Mouse (Mus musculus): ENCODE measurements around the gene Gmppb.
A peak's percentile ranks its signal among the peaks of the same experiment; 100 is the strongest.

Gmppb gene

DNA sequence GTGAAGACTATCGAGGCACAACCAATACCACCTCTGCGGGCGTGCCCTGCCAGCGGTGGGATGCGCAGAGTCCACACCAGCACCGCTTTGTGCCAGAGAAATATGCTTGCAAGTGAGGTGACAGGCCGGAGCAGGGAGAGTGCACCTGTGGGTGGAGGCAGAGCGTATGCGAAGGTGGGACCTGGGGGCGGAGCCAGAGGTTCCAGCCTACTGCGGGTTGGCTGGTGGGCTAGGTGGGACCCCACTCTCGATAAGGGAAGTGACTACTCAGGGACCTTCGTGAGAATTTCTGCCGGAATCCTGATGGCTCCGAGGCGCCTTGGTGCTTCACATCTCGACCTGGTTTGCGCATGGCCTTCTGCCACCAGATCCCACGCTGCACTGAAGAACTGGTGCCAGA is 33.5 kb downstream of the Gmppb start:
- DNase-seq: peak; percentile 66

DNA sequence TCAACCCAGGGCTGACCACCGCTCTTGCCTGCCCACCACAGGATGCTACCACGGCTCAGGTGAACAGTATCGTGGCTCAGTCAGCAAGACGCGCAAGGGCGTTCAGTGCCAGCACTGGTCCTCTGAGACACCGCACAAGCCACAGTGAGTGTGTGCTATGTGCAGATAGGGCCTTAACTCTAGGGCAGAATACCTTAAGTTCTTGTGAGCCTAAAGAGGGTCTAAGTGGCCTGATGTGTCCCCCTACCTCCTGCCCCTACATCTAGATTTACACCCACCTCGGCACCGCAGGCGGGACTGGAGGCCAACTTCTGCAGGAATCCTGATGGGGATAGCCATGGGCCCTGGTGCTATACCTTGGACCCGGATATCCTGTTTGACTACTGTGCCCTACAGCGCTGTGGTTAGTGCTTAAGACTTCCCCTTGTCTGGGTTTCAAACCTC is 34.0 kb downstream of the Gmppb start, which contains the start of gene Rnf123:
TSS of gene Rnf123 (minus strand) at position 359 of the 444 bp plus-strand sequence.
- no peak for DNase-seq

DNA sequence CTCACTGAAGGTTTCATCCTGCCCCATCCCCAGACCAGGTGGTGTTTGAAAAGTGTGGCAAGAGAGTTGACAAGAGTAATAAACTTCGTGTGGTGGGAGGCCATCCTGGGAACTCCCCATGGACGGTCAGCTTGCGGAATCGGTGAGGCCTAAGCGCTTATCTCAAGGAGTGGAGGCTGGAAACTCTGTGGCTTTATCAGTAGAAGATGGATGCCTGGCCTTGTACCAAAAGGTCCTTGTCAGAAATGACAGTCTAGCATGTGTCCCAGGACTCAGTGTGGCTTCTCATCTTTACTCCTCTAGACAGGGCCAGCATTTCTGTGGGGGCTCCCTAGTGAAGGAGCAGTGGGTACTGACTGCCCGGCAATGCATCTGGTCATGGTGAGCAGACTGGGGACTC is 34.5 kb downstream of the Gmppb start:
- no peak for DNase-seq

DNA sequence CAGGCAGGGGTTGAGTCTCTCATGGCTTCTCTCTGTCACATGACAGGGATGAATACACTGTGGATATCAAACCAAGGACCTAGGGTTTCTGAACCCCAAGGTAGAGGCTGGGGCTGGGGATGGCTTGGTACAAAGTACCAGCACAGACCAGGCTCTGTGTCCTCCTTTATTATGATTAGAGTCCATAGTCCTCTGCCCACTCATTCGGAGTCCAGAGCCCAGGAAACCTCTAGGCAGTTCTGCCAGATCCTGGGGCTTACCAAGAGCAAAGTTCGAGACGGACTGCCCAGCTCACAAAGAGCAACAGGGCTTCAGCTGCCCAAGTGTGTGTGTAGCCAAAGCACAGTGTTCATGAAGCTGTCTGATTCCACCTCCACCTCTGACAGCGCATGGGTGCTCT is 36.2 kb downstream of the Gmppb start:
- no peak for DNase-seq

DNA sequence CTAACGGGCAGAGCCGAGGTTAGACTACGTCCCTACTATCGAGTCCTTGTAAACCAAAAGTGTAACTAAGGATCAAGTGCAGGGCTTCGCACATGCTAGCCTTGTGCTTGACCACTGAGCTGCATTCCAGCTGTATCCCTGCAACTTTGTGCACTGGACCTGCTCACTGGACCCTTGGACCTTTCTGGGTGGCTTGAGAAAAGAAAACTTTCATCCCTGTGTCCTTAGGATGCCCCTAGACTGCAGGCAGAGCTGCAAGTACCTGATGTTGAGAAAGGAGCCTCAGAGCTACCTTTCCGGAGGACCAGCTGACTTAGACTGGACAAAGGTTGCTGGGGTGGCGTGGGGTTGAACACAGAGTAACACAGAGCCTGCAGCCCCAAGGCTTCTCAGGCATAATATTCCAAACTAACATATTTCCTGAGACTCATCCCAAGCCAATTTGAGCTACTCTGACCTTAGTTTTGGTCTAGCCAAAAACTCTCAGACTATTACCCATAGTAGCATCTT is 41.6 kb downstream of the Gmppb start:
- no peak for DNase-seq

DNA sequence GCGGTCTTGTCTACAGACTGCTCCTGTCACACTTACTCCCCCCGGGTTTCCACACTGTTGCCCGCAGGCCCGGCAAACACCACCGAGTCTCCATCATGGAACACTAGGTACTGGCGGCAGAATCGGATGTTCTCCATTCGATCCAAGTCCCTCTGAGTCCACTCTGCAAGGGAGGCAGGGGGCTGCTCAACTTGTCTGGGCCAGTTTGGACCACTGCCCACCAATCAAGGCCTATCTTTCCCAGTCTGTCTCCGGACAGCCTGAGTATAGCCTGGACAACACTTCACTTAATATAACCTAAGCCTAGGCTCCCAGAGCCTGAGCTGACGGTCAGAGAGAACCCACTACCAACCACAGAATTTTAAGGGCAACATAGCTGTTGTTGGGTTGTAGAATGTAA is 44.5 kb downstream of the Gmppb start:
- peak; percentile 64 for DNase-seq

DNA sequence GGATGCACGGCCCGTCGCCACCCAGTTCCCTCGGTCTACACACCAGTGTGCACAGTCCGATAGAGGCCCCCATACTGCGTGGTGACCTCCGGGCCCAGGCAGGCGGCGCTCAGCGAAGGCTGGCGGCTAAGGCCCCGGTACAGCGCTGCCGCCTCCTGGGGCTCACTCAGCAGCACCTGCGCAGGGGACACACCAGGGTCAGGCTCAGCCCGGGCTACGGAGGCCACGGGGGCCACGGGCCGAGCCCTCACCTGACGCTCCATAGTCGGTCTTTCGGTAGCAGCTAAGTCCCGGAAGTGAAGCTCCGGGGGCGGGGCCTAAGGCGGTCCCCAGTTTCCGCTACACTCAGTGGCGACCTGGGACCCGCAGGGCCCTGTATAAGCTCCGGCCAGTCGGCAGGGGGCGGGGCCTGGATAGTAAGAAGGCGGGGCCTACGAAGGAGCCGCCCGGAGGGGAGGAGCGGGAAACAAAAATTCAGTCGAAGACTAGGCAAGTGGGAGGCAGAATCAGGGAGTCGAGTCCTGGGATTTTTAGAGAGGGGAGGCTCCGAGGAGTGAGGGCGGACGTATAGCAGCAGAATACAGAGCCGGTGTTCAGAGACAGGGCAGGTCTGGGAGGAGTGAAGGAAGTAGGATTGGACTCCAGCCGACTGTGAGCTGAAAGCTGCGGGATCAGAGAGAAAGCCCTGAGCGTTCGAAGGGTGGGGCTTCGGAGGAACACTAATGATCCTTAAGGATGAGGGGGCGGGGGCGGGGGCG is 45.3 kb downstream of the Gmppb start, which contains the start of gene Apeh:
TSS of gene Apeh (minus strand) at position 423 of the 758 bp plus-strand sequence.
- DNase-seq: peak; percentile 95

DNA sequence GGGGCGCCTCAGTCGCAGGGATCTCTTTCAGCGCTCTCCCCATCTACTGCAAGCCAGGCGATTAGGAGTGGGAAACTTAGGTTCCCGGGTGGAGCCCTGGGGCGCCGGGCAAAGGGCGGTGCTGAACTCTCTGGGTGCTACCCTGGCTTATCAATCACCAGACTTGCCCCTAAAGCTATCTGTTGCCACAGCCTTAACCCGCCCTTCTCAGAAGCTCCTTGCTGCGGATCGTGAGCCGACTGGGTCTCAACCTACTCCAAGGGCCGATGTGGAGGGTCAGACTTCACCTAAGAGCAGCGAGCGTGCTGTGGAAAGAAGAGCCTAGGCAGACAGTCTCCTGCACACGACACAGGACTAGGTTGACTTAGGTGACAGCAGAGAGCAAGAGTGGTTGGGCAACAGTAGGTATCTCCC is 46.0 kb downstream of the Gmppb start:
- peak; percentile 64 for DNase-seq

DNA sequence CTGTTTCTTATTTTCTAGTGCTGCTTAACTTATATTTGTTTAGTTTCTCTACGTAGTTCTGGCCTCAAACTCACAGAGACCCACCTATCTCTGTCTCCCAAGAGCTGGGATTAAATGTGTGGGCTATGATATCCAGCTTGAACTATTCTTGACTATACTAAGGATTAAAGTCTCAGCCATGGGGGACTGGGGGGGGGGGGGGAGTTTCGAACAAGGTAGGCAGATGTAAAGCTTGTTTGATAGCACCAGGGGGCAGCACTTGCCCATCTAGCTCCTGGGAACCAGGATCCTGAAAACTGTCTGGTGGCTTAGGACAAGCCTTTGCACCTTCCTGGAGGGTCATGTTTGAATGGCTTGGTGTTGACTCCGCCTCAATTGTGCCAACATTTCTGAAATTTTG is 46.5 kb downstream of the Gmppb start:
- DNase-seq: peak; percentile 72

DNA sequence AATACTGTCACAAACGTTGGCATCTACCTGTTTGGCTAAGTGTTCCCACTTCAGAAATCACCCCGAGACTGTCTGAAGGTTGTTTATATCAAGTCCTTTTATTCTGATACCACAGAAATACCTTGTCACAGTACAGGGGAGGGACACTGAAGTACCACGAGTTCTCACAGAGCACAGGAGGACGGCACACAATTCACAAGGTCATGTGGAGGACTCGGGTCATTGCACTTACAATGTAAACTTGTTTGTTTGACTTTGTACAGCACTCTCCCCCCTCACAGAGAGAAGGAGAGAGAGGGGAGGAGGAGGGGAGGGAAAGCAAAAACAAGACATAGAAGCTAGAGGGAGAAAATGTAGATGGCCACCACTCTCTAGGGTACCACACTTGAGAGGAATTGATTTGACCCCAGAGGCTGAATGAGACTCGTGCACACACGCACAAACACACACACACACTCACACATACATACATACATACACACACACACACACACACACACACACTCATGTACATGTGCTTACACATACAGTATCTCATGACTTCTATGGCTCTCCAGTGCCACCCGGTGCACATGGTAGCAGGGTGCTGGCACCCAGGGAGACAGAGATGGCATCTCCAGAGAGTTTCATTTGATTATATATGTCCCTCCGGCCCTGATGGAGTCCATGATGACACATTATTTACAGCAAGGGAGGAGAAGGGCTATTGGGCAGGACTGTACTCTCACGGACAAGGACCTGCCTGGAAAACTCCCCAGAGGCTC is 47.1 kb downstream of the Gmppb start:
- no peak for DNase-seq

DNA sequence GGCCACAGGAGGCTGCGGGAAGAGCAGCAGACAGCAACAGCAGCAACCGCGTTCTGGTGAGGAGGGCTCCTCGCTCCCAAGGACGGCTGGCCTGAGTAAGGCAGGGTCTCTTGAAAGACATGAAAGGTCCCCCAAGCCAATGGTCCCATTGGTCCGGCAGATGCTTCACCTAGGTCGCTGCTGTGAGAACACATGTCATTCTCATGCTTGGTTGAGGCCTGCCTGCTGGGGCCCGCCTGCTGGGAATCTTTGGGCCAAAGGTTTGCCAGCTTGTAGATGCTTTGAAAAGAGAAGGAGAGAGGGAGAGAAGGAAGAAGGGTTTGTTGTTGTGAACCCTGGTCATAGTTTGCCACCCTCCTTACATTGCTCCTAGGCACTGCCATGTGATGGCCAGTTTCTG is 50.6 kb downstream of the Gmppb start:
- peak; percentile 70 for DNase-seq
